Mouse (Mus musculus) c-Kit-negative CD71-positive TER-119-positive erythroid progenitor cells, embryonic 14.5 days (primary cell): Measurements from ENCODE around the gene Gnb1l.

Experiments used
- DNase-seq: peaks from one replicate; pipeline ENCODE4 v3.0.0-alpha.2; 2013; ENCODE audit warnings: low read depth, low spot score

The Gnb1l gene

GRCm38 (mm10) chr16:18586906-18587546 lies 88.5 kb downstream of the Gnb1l start:
- DNase-seq = no peak

DNA sequence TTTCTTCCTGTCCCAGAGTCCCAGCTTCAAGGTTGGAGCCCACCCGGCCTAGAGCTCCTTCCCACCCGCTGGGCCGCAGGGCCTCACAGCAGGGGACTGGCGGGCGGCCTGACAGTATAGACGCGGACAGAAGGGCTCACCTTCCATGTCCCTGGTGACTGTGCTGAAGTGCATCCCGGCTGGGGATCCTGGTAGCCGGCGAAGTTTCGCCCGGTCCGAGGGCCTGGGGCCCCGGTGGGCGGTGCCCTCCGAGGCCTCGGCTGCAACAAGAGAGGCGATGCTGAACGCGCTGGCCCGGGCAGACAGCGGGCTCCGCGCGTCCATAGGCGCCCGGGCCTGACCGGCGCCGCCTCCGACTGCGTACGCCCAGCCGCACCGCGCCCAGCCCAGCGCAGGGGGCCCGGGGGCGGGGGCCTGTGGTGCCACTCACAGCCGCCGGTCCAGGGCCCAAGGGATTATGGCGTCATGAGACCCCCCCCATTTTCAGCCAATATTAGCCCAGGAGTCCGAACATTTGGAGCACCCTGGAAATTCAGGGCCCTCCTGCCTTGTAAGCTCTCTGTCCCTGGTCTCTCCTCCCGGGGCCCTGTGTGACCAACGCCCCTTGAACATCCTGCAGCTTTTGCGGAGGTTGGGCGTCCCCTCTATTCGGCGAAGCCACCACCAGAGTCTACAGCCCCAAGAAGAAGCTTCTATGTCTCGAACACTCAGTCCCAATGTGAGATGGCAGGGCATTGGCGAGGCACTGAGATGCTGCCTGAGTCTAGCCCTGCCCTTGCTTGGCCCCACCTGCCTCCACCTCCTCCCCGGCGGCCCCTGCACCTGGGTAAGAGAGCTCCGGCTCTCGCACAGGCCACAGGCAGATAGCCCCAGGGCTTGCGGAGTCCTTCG lies 89.6 kb downstream of the Gnb1l start:
- no peak for DNase-seq

DNA sequence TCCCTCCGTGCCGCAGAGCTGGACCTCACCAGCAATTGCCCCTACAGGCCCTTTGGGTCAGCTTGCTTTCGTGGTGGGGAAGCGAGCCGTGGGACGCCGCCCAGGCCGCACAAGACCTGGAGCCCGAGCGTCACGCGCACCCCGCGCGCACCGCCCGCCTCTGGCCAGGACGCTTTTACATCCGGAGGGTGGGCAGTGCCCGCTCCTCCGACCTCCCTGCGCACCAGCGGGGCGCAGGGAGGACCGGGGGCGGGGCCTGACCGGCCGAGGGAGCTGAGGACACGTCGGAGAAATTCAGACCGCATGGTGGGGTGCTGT lies 90.2 kb downstream of the Gnb1l start:
- DNase-seq = no peak

- no peak for DNase-seq
Observed at GRCm38 (mm10) chr16:18589080-18589621, 90.6 kb downstream of the Gnb1l start.

DNA sequence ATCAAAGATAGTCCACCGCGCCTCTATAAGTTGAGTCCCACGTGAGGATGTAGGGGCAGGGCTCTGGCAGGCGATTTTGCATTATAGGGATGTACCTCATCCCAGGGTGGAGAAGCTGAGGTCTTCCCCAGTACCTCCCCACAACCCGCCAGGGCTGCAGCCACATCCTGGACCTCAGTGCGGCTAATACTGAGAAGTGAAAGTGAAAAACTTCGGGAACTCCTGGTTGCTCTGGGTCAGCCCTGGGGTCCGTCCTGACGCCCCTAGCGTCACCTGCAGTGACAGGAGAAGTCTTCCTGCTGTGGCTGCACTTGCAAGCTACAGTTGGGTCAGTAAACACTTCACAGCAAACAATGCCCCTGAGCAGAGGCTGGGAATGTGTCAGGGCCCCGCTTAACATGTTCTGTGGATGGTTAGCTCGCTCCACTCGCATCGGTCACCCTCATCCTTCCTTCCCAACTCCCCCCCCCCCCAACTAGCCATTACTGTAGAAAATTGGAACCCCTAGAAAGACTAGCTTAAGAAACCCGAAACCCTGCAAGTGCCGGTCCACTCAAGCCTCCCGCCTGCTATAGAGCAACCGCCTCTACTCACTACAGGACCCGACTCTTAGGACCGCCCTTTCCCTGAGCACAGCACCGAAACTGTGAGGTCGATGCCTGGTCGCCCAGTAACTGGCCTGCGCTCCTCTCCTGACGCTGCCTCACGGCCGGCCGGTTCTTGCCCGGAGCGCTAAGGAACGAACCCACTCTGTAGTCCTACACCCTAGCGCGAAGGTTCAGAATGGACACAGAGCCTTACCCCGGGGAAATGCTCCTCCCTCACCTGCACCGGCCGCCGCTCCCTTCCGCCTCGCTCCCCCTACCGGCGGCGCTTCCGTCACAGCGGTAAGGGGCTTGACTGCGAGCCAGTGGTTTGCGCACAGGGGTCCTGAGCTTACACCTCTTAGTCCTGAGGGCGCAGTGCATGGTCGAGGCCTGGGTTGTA lies 91.6 kb downstream of the Gnb1l start, which contains the start of gene Tbx1:
Gene Tbx1 (minus strand): TSS at position 868 of the 987 bp plus-strand sequence.
- no peak for DNase-seq

DNA sequence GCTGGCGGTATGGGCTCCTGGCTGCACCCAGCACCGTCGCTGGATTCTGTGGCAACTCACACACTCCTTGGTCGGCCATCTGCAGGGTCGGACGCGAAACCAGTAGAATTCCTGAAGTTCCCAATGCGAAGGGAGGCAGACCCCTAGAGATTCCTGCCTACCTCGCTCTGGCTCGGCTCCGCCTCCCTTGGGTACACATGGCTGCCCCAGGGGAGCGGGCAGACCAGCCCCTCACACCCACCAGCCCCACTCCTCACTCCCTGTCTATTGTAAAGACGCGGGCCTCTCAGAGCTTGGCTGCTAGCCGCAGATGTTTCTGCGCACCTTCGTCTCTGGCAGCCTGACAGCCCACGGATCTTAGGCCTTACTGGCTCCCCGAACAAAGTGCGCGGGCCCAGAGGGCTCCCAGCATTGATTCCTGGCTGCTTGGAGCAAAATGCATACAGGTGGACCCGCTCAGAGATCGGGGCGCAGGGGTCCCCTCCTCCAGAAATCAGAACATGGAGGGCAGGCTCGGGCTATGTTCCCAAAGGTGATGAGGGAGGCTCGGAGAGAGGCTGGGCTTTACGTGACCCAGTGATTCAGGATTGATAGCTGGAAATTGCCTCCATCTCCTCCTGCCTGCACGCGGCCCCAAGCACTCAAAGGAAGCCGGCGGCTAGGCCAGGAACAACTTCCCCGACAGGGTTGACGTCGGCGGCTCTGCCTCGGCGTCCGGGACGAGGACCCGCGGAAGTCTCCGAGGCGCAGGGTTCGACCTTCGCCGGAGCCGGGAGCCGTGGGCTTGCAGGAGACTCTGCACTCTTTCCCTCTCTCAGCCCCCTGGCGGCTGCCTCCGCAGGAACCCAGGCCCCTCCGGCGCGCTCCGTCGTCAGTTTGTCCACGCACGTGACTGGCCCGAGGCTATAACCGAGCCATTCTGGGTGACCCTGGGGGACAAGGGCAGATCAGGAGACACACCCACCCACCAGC lies 92.8 kb downstream of the Gnb1l start:
- no peak for DNase-seq

DNA sequence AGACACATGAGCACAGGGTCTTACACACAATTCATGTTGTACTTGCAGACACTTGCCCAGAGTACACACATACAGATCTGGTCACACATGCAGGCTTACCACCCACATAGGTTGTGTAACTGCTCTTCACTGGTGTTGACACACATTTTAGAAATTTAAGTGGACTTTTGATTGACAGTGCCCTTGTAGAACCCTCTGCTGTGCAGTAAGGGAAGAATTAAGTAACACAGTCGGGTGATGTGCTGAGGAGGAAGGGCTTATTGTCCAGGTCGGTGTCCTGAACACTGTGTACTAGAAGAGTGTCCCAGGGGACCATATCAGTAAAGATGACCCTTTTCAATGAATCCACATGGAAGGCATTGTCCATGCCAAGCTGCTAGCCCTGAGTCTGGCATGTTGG lies 95.4 kb downstream of the Gnb1l start:
- DNase-seq = no peak

- DNase-seq = no peak
Observed at GRCm38 (mm10) chr16:18596255-18596654, 97.7 kb downstream of the Gnb1l start.

GRCm38 (mm10) chr16:18598006-18598405 lies 99.5 kb downstream of the Gnb1l start:
- DNase-seq = no peak

GRCm38 (mm10) chr16:18601447-18601846 lies 102.9 kb downstream of the Gnb1l start:
- no peak for DNase-seq

DNA sequence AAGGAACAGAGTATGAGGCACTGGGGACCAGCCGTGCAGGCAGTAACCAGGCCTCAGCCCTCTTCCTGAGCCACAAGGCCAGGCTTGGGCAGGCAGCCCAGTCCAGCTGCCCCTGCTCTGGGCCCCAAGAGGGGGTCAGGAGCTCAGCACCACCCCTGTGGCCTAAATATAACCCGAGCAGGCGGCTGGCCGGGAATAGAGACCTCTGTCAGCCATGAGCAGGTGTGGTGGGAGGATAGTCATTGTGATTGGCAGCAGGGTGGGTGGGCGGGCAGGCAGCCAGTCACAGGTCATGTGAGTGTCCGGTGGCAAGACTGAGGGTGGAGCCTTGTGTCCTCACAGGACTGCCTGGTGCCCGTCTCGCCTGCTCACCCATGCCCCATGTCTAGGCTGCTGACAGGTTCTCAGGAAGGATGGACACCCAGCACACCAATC lies 105.8 kb downstream of the Gnb1l start:
- DNase-seq = no peak

- DNase-seq = no peak
Observed at GRCm38 (mm10) chr16:18605705-18606104, 107.2 kb downstream of the Gnb1l start.

DNA sequence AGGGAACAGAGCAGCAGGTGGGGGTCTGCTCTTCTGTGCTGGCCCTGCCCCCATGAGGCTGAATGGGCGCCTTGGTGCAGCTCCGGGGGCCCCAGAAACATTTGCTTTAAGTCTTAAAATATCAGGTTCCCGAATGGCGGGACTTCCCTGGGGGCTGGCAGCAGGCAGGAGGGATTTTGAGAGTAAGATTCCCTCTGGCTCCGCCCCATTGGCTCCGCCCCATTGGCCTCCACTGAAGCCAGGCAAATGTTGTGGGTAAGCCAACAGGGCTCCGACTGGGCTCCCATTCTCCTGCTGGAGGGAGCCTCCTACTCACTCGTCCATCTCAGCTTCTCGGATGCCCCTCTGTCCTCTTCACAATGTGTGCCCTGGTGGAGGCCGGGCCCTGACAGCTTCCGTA lies 109.7 kb downstream of the Gnb1l start:
- no peak for DNase-seq

DNA sequence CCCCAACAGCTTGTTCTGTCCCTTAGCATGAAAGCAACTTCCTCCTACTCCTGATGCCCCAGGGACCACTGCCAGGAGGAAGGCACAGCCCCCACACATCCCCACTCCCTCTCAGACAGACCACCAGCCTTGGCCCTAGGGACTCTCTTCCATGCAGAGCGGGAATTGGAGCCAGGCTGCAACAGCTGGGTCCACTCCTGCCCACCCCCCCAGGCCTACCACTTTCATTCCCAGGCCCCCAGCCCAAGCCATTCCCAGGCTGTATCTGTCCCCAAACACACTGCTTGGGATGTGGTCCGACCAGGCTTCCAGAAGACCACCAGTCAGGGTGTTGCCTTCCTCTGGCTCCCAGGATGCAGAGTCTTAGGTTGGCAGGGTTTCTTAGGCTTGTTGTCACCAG lies 110.6 kb downstream of the Gnb1l start:
- DNase-seq = no peak

- no peak for DNase-seq
Observed at GRCm38 (mm10) chr16:18611752-18612151, 113.2 kb downstream of the Gnb1l start.

- no peak for DNase-seq
Observed at GRCm38 (mm10) chr16:18613301-18613700, 114.8 kb downstream of the Gnb1l start.
